Mouse (Mus musculus) gonadal fat pad, adult 2 months (tissue): Measurements from ENCODE around the gene Pip5k1c. TPM values are rescaled to one million over a fixed set of nuclear protein-coding genes. Genes with fewer than 3 reads are reported as not detected.

Source experiments
- DNase-seq: peaks from one replicate; pipeline ENCODE4 v3.0.0-alpha.2; 2012; ENCODE audit warnings: low read depth
- polyA plus RNA-seq: library from polyadenylated mRNA; depleted of rRNA; stranded (reverse); fragments of >200 nt; gene quantifications from 2 replicates; pipeline ENCODE4 v1.2.3, GENCODE M21; 2012

The Pip5k1c gene
- polyA plus RNA-seq, 1 experiment: 58.4 TPM

DNA sequence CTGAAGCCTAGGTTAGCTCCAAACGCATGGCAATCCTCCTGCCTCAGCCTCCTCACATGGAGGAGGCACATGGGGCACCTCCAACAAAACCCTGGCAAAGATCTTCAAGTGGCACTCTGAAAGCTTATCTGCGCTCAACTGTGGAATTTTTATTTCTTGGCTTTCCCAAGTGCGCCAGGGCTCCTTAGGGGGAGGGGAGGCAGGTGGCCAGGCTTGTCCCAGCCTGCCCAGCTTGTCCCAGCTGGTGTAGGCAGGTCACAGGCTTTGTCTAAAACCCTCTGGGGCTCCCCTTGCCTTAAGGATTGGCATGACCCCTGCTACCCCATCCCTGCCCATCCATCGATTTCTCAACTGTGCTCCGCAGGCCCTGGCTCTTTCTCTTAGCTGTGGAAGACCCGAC, 8.6 kb upstream of the Pip5k1c start:
- DNase-seq: no peak

DNA sequence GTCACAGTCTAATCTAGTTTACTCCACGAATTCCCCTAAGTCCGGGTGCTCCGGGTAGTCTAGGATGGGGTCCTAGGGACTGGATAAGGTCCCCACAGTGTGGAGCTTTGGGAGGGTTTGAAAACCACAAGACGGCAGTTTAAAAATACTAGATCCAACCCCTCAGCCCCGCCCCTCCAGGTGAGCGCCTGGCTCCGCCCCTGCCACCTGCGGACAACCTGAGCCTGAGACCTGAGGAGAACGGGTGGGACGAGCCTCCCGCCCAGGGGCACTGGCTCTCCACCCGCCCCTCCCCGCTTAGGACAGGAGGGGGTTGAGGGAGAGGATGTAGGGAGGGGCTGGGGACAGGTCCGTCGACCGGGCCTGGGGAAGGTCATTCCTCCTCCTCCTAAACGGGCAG, 8.0 kb upstream of the Pip5k1c start:
- DNase-seq: no peak

DNA sequence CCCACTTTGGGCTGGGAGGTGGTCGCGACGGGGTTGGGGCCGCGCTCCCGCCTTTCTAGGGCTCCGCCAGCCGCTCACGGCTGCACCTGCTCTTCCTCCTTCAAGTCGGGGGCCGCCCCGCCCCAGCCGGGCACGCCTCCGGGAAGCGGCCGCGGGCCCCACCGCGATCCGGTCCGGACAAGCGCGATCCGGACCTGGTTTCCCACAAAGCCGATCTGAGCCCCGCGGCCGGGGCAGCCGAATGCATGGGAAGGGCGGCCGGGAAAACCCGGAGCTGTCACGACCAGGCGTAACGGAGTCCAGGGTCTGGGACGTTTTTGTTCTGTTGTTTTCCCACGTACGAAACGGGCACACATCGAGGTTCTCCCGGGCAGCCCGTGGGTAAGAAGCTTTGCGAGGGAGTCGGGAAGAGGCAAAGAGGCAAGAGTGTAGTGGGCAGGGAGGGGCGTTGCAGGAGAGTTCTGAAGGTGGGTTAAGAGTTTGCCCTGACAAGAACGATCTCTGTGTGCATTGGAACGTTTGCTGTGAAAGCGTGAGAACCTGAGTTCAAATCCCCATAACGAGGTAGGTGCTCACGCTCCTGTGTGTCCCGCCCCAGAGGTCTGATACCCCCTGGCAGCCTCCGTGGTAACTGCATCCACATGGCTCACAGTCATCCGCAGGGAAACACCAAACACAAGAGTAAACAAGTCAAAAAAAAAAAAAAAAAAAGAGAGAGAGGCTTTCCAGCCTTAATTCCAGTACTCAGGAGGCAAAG, 6.9 kb upstream of the Pip5k1c start:
- no peak for DNase-seq

- DNase-seq: no peak
Observed at GRCm38 (mm10) chr10:81286586-81286985, 6.2 kb upstream of the Pip5k1c start.

DNA sequence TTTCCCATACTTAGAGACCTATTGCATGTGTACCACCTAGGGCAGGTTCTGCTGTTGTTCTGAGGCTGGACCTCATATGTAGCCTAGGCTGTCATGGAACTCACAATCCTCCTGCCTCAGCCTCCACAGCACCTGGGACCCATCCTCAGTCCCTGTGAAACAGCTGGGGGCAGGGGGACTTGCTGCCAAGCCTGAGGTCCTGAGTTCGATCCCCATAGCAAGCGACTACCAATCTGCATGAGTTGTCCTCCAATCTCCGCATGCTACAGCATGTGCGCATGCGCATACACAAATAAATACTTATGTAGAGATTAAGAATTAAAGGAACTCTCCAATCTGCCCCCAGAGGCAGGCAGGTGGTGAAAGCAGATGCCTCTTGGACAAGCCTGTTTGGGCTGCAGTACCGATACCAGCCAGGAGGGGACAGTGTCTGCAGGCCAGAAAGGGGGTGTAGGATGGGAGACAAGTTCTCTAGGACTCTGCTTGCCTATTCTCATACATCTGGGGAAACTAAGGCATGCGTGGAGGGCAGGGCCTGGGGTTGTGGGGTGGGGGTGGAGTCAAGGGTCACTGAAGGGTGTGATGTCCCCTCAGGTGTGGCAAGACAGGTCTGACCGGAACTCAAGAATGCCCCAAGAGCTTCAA, 5.1 kb upstream of the Pip5k1c start:
- DNase-seq: no peak

DNA sequence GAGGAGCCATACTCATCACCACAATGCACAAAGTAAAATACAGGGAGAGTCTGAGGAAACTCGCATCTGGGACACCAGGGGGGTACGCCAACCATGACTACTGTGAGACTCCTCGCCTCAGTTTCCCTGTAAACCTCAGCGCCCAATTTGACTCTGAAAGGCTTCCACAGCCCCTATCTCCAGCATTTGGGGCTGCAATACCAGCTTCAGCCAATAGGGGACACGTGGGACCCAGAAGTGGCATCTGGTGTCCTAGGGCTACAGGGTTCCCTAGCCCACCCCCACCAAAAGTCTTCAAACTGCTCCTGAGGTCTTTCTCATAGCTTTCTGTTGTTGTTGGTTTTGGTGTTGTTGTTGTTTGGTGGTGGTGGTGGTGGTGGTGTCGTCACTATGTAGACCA, 4.2 kb upstream of the Pip5k1c start:
- no peak for DNase-seq

GRCm38 (mm10) chr10:81289278-81289677, 3.5 kb upstream of the Pip5k1c start:
- no peak for DNase-seq

DNA sequence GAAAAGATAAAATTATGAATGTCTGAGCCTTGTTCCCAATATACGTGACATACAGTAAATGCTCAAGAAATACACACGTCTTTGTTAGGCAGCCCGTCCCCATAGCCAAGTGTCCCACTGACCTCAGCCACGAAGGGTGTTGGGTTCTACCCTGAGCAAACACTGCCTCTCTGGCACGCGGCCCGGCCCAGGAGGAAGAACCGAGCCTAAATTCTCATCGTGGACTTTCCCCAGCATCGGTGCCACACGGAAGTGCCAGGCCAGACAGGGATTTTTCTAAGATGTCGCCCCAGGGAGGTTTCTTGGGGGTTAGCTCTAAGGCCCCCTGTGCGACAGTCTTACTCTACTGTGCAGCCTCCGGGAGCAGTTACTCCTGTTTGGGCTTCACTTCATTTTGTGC, 3.0 kb upstream of the Pip5k1c start:
- no peak for DNase-seq

DNA sequence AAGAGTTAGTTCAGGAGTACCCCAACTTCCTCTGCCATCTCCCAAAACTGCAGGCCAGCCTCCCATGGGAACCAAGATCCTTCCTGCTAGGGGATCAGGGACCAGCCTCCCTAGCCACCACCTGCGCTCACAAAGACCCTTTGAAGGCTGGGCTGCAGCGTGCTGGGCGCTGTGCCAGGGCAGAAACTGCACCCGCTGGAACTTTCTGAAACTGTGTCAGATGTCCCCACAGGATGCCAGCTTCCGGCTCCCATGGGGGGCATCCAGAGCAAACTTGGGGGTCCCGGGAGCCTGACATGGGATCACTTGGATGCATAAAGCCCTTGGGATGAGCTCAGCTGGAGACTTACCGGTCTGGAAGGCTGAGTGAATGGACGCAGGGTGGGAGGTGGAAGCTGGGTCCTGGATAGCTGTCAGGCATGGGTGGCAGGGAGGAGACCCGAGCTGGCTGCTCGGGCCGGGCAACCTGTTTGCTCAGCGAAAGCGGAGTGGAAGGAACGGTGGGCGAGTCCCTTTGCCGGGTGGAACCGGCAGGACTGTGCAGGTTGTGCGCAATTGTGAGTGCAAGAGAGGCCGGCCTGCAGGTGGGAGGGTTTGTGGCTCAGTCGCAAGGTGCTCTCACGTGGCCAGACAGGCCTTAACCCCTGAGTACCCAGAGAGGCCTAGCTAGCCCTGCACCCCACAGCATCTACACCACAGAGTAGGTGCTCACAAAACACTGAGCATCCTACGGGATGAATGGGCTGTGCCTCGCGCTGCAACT, 1.9 kb upstream of the Pip5k1c start:
- no peak for DNase-seq

DNA sequence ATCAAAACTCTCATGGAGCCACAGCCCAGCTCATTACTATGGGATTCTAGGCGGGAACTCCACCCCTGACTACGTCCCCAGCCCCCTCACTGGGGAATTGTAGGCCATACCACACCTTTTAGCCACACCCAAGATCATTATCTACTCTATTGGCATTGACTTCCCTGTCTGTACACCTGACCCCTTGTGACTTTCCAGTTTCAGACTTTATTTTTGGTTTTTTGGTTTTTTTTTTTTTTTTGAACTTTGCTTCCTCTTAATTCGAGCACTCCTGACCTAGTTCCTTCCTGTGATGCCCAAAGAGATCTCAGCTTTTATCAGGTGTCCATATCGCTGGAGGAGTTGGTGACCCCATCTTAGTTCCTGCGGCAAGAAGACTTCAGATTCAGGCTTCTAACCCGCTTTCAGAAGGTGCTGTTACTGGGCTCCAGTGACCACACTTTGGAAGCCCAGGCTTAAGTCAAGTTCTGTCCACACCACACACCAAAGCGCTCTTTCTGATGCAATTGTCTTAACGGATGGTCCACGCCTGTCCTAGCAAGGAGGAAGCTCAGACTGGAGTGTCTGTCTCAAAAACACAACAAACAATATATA, 1.2 kb upstream of the Pip5k1c start, which contains the start of gene Tjp3:
Tjp3 (minus strand) TSS at position 71 of the 594 bp plus-strand sequence.
- no peak for DNase-seq

DNA sequence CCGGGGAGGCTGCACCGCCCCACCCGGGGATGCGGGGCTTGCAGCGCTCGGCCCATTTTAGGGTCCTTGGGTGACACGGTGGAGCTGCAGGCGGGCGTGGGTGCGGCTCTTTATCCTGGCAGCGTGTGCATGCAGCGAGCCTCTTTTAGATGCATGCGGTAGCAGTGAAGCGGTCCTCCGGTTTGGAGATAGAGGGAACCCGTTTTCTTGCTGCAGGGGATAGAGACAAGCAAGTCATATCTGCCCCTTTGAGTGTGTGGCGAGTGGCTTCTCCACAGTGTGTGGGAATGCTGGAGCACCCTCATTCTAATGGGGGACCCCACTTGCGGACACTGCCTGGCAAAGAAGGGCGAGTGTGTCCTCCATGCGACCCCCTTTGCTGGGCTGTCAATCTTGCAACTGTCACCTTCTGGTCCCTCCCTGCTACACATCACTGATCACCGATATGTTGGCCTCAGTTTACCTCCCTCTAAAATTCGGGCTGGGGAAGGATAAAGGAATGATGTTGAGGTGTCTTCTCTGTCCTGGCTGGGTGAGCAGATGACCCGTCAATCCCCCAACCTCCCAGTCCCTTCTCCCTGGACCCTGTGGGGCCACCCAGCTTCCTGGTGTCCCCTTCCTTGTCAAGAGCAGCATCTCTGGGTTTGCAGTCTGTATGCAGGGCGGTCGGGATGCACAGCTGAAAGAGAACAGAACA, 719 bp downstream of the Pip5k1c start:
- no peak for DNase-seq

- no peak for DNase-seq
Observed at GRCm38 (mm10) chr10:81294442-81294841, 1.7 kb downstream of the Pip5k1c start.

DNA sequence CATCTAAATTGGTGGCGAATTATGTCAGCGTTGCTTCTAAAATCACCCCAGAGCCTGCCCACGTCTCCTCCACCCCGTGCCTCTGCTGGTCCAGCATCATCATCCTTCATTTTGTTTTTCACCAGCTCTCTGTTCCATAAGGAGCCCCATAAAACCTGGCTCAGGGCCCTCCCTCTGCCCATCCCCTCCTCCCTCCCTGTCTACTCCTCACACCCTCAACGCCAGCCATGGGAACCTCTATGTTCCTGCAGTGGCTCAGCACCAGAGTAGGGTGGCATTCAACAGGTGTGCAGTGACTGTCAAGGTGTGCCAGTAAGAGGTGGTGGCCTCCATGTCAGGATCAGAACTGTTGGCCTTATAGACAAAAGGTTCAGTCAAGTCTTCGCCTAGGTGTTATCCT, 2.4 kb downstream of the Pip5k1c start:
- no peak for DNase-seq

GRCm38 (mm10) chr10:81297246-81297645, 4.5 kb downstream of the Pip5k1c start:
- no peak for DNase-seq

DNA sequence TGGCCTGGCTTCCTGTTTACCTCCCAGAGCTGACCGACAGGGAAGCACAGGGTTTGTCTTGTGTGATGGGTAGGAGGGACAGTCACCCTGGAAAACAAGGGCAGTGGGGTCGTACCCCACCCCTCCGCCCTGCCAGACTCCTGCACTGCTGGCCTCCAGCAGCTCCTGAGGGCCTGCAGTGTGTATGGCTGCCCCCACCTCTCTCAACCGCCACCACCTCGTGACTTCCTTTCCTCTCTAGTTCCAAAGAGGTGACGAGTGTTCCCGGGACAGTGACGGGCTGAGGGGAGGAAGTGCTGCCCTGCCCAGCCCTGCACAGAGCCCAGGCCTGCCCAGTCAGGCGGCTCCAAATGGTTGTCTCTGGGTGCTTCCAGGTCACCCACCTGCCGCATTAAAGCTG, 5.1 kb downstream of the Pip5k1c start:
- no peak for DNase-seq

- DNase-seq: no peak
Observed at GRCm38 (mm10) chr10:81298369-81299100, 5.8 kb downstream of the Pip5k1c start.

GRCm38 (mm10) chr10:81299585-81300351, 7.0 kb downstream of the Pip5k1c start:
- no peak for DNase-seq

DNA sequence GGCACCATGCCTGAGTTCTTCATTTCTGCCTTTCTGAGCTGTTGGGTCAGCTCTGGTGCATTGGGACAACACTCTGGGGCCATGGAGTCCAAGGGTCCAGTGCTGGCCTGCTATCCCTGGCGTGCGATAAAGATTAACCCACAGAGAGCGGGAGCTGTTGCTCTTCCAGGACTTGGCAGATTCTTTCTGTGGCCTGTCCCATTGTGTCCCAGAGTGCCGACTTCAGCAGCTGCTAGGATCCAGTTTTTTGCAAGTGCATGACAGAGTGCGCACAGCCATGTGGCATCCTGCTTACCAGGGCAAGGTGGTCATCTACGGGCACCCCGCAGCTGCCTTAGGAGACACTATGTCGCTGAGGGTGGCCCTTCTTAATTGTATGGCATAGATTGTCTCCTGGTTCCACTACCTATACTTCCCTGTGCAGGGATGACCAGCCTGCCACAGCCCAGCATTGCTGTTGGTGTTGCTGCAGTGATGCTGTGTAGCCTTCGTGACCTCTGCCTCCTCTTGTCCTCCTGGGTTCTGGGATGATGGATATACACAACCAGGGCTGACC, 7.7 kb downstream of the Pip5k1c start:
- no peak for DNase-seq

DNA sequence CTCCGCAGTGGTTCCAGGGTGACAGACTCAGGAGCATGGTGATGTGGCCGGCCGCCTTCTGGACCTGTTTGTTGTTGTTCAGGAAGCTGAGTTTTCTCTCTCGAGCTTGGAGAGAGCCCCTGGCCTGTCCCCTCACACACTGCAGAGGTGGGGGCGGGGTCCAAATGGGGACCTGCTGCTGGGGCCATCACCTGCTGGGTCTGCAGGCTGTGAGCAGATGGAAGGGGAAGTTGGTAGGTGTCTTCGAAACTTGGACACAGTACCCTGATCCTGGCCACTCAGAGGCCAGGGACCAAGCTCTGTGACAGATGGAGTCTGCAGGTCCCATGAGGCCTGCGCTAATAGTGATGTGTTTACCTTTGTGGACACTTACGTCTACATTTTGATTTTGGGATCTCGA, 8.6 kb downstream of the Pip5k1c start:
- DNase-seq: no peak

DNA sequence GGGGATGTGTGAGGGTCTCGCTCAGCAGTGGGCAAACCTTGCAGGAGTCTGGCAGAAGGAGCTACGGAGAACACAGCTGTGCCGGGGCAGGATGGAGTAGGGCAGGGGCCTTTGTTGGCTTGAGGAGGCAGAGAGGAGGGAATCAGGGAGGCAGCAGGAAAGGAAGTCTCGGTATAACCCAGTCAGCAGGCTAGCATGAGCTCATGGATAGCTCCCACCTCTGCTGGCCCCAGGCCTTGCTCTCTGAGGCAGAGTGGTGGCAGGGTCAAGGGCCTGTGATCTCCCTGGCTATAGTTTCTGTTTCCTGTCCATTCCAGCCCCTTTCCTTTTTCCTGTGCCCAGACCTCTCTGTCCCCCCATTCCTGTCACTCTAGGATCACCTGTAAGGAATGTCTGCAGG, 9.5 kb downstream of the Pip5k1c start:
- DNase-seq: no peak
